Mouse (Mus musculus) liver, embryonic 14.5 days (tissue): ENCODE results near the gene Smarca5.

Source experiments
- CTCF ChIP-seq: IDR thresholded peaks from 2 replicates; pipeline ENCODE4 v1.5.1; 2016; ENCODE audit warnings: antibody characterized with exemption, low read depth, control low read depth
- EP300 ChIP-seq: IDR thresholded peaks from 2 replicates; pipeline ENCODE4 v1.6.1; 2016; ENCODE audit warnings: antibody characterized with exemption, low read depth

GRCm38 (mm10) chr8:80682594-80682993 is 56.7 kb downstream of the Smarca5 start:
- TF ChIP-seq CTCF (no peak; the same call in 1 of the 2 replicates), EP300 (peak; percentile 33; the same call in 1 of the 2 replicates)
